Mouse (Mus musculus) intestine, embryonic 16.5 days (tissue): ENCODE results near the gene Brip1. TPM values are rescaled to one million over a fixed set of nuclear protein-coding genes. Genes with fewer than 3 reads are reported as not detected.
A peak's percentile ranks its signal among the peaks of the same experiment; 100 is the strongest.

ENCODE experiments used
- ATAC-seq: fragments of 200-750 bp; cut with Nextera tagmentation; 2 replicates; pipeline ENCODE4 v1.8.0; 2017; ENCODE audit warnings: moderate TSS enrichment, moderate library complexity
- H3K27ac ChIP-seq: fragments of 300-500 bp; sonication (generic); 2 replicates; pipeline ENCODE4 v1.5.1; 2014; ENCODE audit warnings: mild to moderate bottlenecking, low read length
- H3K27me3 ChIP-seq: fragments of 300-500 bp; sonication (generic); replicated peaks from 2 replicates; pipeline ENCODE4 v1.6.1; 2014; ENCODE audit warnings: low read length, control low read depth, mixed read lengths; ENCODE audit not compliant: control insufficient read depth, insufficient read depth
- H3K36me3 ChIP-seq: fragments of 300-500 bp; sonication (generic); 2 replicates; pipeline ENCODE4 v1.6.1; 2014; ENCODE audit warnings: low read length, control low read depth; ENCODE audit not compliant: control insufficient read depth, insufficient read depth
- H3K4me1 ChIP-seq: fragments of 300-500 bp; sonication (generic); 2 replicates; pipeline ENCODE4 v1.6.1; 2014; ENCODE audit warnings: low read length, control low read depth, mixed read lengths; ENCODE audit not compliant: control insufficient read depth, insufficient read depth
- H3K4me2 ChIP-seq: fragments of 300-500 bp; sonication (generic); 2 replicates; pipeline ENCODE4 v1.6.1; 2014; ENCODE audit warnings: low read depth, low read length, control low read depth
- H3K4me3 ChIP-seq: fragments of 300-500 bp; sonication (generic); 2 replicates; pipeline ENCODE4 v1.5.1; 2014; ENCODE audit warnings: mild to moderate bottlenecking, low read length
- H3K9ac ChIP-seq: fragments of 300-500 bp; sonication (generic); 2 replicates; pipeline ENCODE4 v1.6.1; 2014; ENCODE audit warnings: low read depth, low read length
- H3K9me3 ChIP-seq: fragments of 300-500 bp; sonication (generic); 2 replicates; pipeline ENCODE4 v1.6.1; 2016; ENCODE audit warnings: low read length, control low read depth; ENCODE audit not compliant: control insufficient read depth
- WGBS: fragments of 180-500 bp; shearing (Covaris S2); extraction: QIAGEN DNeasy Blood & Tissue Kit; methylation state at CpG from one replicate; pipeline ENCODE4 v1.1.7; 2014; 5-methylcytosine and 5-hydroxymethylcytosine counted together
- polyA plus RNA-seq: library from polyadenylated mRNA; unstranded; fragments of >200 nt; fragmentation: Nextera tagmentation; extraction: Ambion mirVana; gene quantifications from 2 replicates; pipeline ENCODE4 v1.2.1, GENCODE M21; 2015

Gene Brip1
- polyA plus RNA-seq, 1 experiment from 2014 or later = 7.5 TPM

GRCm38 (mm10) chr11:86051383-86051782 lies 149.6 kb downstream of the Brip1 start:
- ATAC-seq = no peak
- 27% methylated on average over 6 of the region's 6 CpGs for WGBS

GRCm38 (mm10) chr11:86050430-86051280 lies 150.3 kb downstream of the Brip1 start:
- ATAC-seq = no peak
- Histone ChIP-seq H3K27ac (no peak overlapping the region), H3K4me3 (no peak overlapping the region), H3K36me3 (no peaks in the 10 kb centered on the region), H3K9me3 (no peaks in the 10 kb centered on the region), H3K27me3 (no peaks in the 10 kb centered on the region), H3K9ac (no peak overlapping the region), H3K4me2 (no peak overlapping the region), H3K4me1 (peaks cover 4% of the 10 kb centered on the region; the same call in 1 of the 2 replicates)
- WGBS = 73% methylated on average over 8 of the region's 8 CpGs

More at GRCm38 (mm10) chr11:86051383-86051782, 149.6 kb downstream of the Brip1 start:
- Histone ChIP-seq H3K27me3 (no peaks in the 10 kb centered on the region), H3K4me2 (no peak overlapping the region), H3K4me3 (no peak overlapping the region), H3K9me3 (no peaks in the 10 kb centered on the region), H3K4me1 (peaks cover 4% of the 10 kb centered on the region; the same call in 1 of the 2 replicates), H3K9ac (no peak overlapping the region), H3K36me3 (no peaks in the 10 kb centered on the region), H3K27ac (no peak overlapping the region)

- Histone ChIP-seq H3K9ac (no peak overlapping the region), H3K9me3 (no peaks in the 10 kb centered on the region), H3K36me3 (no peaks in the 10 kb centered on the region), H3K4me1 (no peaks in the 10 kb centered on the region), H3K27me3 (no peaks in the 10 kb centered on the region), H3K27ac (no peak overlapping the region), H3K4me3 (no peak overlapping the region), H3K4me2 (no peak overlapping the region)
- WGBS = 74% methylated on average over 5 of the region's 5 CpGs
- ATAC-seq = no peak
Measured at GRCm38 (mm10) chr11:86039994-86040393, 161.0 kb downstream of the Brip1 start.

GRCm38 (mm10) chr11:86039355-86039754 lies 161.6 kb downstream of the Brip1 start:
- WGBS = 67% methylated on average over 8 of the region's 8 CpGs

GRCm38 (mm10) chr11:86038701-86039100 lies 162.3 kb downstream of the Brip1 start:
- Histone ChIP-seq H3K4me1 (no peaks in the 10 kb centered on the region), H3K4me3 (no peak overlapping the region), H3K9ac (no peak overlapping the region), H3K27ac (no peak overlapping the region), H3K27me3 (no peaks in the 10 kb centered on the region), H3K9me3 (no peaks in the 10 kb centered on the region), H3K36me3 (no peaks in the 10 kb centered on the region), H3K4me2 (no peak overlapping the region)
- WGBS = 67% methylated on average over 13 of the region's 13 CpGs
- ATAC-seq = no peak

More at GRCm38 (mm10) chr11:86039355-86039754, 161.6 kb downstream of the Brip1 start:
- no peaks in the 10 kb centered on the region for H3K36me3 ChIP-seq
- H3K4me3 ChIP-seq = no peak overlapping the region
- no peaks in the 10 kb centered on the region for H3K27me3 ChIP-seq
- H3K4me2 ChIP-seq = no peak overlapping the region
- H3K9me3 ChIP-seq = no peaks in the 10 kb centered on the region
- ATAC-seq = no peak
- no peak overlapping the region for H3K9ac ChIP-seq
- H3K4me1 ChIP-seq = no peaks in the 10 kb centered on the region
- no peak overlapping the region for H3K27ac ChIP-seq

- no peaks in the 10 kb centered on the region for H3K4me1 ChIP-seq
- no peak overlapping the region for H3K4me2 ChIP-seq
- H3K27me3 ChIP-seq = no peaks in the 10 kb centered on the region
- no peaks in the 10 kb centered on the region for H3K36me3 ChIP-seq
- H3K9ac ChIP-seq = no peak overlapping the region
- no peak overlapping the region for H3K27ac ChIP-seq
- ATAC-seq = no peak
- no peak overlapping the region for H3K4me3 ChIP-seq
- 42% methylated on average over 4 of the region's 4 CpGs for WGBS
- H3K9me3 ChIP-seq = no peaks in the 10 kb centered on the region
Measured at GRCm38 (mm10) chr11:86032910-86033309, 168.1 kb downstream of the Brip1 start.

GRCm38 (mm10) chr11:86028034-86028433 lies 173.0 kb downstream of the Brip1 start:
- 0 out of 2 replicates have a peak, but pooled peaks cover 3% of the 10 kb centered on the region for H3K4me1 ChIP-seq
- H3K4me3 ChIP-seq = no peak overlapping the region
- no peak overlapping the region for H3K27ac ChIP-seq
- ATAC-seq = no peak
- 33% methylated on average over 5 of the region's 5 CpGs for WGBS
- no peak overlapping the region for H3K4me2 ChIP-seq
- no peaks in the 10 kb centered on the region for H3K27me3 ChIP-seq
- H3K9ac ChIP-seq = no peak overlapping the region
- H3K9me3 ChIP-seq = no peaks in the 10 kb centered on the region
- no peaks in the 10 kb centered on the region for H3K36me3 ChIP-seq

- no peaks in the 10 kb centered on the region for H3K27me3 ChIP-seq
- 20% methylated on average over 7 of the region's 7 CpGs for WGBS
- no peak overlapping the region for H3K27ac ChIP-seq
- no peak overlapping the region for H3K4me3 ChIP-seq
- H3K4me1 ChIP-seq = 0 out of 2 replicates have a peak, but pooled peaks cover 3% of the 10 kb centered on the region
- ATAC-seq = no peak; the same call in 1 of the 2 replicates
- no peaks in the 10 kb centered on the region for H3K9me3 ChIP-seq
- no peak overlapping the region for H3K4me2 ChIP-seq
- H3K9ac ChIP-seq = no peak overlapping the region
- H3K36me3 ChIP-seq = no peaks in the 10 kb centered on the region
Measured at GRCm38 (mm10) chr11:86026556-86027194, 174.3 kb downstream of the Brip1 start.

GRCm38 (mm10) chr11:86022439-86022838 lies 178.6 kb downstream of the Brip1 start:
- Histone ChIP-seq H3K9ac (no peak overlapping the region), H3K27me3 (no peaks in the 10 kb centered on the region), H3K4me2 (no peak overlapping the region), H3K9me3 (no peaks in the 10 kb centered on the region), H3K27ac (no peak overlapping the region), H3K4me3 (no peak overlapping the region), H3K4me1 (0 out of 2 replicates have a peak, but pooled peaks cover 3% of the 10 kb centered on the region), H3K36me3 (no peaks in the 10 kb centered on the region)
- 47% methylated on average over 4 of the region's 4 CpGs for WGBS
- ATAC-seq = peak; percentile 66; the same call in 1 of the 2 replicates
